Mouse (Mus musculus) bone marrow macrophage, adult 2 months (primary cell): ENCODE data around the gene Igf2r.

ENCODE experiments used
- CTCF ChIP-seq: IDR thresholded peaks from 2 replicates; pipeline ENCODE4 v1.5.1; 2012; ENCODE audit warnings: low read depth, mild to moderate bottlenecking, low read length, moderate library complexity
- POLR2A ChIP-seq: IDR thresholded peaks from 2 replicates; pipeline ENCODE4 v1.6.1; 2012; ENCODE audit warnings: mild to moderate bottlenecking, low read depth, low read length, borderline replicate concordance

GRCm38 (mm10) chr17:12751218-12751617, 18.2 kb downstream of the Igf2r start:
- TF ChIP-seq CTCF (no peak), POLR2A (no peak)
